Mouse (Mus musculus): Measurements from ENCODE around the gene Calb2. TPM values are rescaled to one million over a fixed set of nuclear protein-coding genes. Genes with fewer than 3 reads are reported as not detected.

Calb2 gene
- 0.08 TPM in 1 of 2 replicates, not detected in the other for polyA plus RNA-seq (2016; fragmentation: Nextera tagmentation; extraction: Ambion mirVana)

GRCm38 (mm10) chr8:110168046-110168445, at the start of gene Calb2:
Gene Calb2, minus strand, starts transcription at chr8:110168210.
- no peaks in the 10 kb centered on the region for H3K36me3 ChIP-seq
- no peaks in the 10 kb centered on the region; the same call in 1 of the 2 replicates for H3K4me1 ChIP-seq
- H3K9me3 ChIP-seq (replicated peaks): no peaks in the 10 kb centered on the region
- H3K4me2 ChIP-seq: no peak within 1 kb of the TSS
- H3K27ac ChIP-seq: no peak within 1 kb of the TSS
- 1% methylated on average over 33 of the region's 33 CpGs for WGBS (ENCODE audit: insufficient replicate concordance)
- ATAC-seq: 0 out of 2 replicates have a peak, but pooled peaks have one; percentile 40
- H3K27me3 ChIP-seq (replicated peaks): peaks cover 43% of the 10 kb centered on the region
- H3K4me3 ChIP-seq: no peak within 1 kb of the TSS
- H3K9ac ChIP-seq: no peak within 1 kb of the TSS

- peak overlapping the region; percentile 30; the same call in 1 of the 2 replicates for H3K27ac ChIP-seq
- H3K4me1 ChIP-seq: peaks cover 15% of the 10 kb centered on the region
- peak overlapping the region; percentile 85 for H3K4me2 ChIP-seq
- H3K4me3 ChIP-seq: peak overlapping the region; percentile 72
- no peaks in the 10 kb centered on the region for H3K9me3 ChIP-seq (replicated peaks)
- peak; percentile 100 for ATAC-seq
- peaks cover 3% of the 10 kb centered on the region; the same call in 1 of the 2 replicates for H3K27me3 ChIP-seq (replicated peaks)
- peaks cover 31% of the 10 kb centered on the region for H3K36me3 ChIP-seq
- peak overlapping the region; percentile 65 for H3K9ac ChIP-seq
- under 1% methylated on average over 42 of the region's 43 CpGs for WGBS (ENCODE audit: insufficient replicate concordance)
Measured at GRCm38 (mm10) chr8:110217681-110218131, 49.7 kb upstream of the Calb2 start.

DNA sequence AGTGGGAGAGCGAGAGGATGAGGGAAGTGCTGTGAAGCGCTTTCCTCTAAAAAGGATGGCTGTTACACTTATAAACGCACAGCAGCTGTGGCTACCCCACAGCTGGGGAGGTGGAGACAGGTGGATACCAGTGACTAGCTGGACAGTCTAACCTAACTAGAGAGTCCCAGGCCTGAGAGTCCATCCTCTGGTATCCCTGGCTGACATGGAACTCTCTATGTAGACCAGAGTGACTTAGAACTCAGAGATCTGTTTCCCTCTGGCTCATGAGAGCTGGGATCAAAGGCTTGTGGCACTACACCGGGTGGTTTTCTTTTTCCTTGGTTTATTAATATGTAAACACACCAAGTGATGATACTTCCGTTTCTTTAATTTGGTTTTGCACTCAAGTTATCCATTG, 49.2 kb upstream of the Calb2 start:
- H3K4me1 ChIP-seq: peaks cover 15% of the 10 kb centered on the region
- peaks cover 3% of the 10 kb centered on the region; the same call in 1 of the 2 replicates for H3K27me3 ChIP-seq (replicated peaks)
- peak overlapping the region; percentile 85 for H3K4me2 ChIP-seq
- H3K36me3 ChIP-seq: peaks cover 26% of the 10 kb centered on the region
- H3K4me3 ChIP-seq: peak overlapping the region; percentile 72
- H3K9ac ChIP-seq: no peak overlapping the region
- no peak overlapping the region for H3K27ac ChIP-seq
- H3K9me3 ChIP-seq (replicated peaks): no peaks in the 10 kb centered on the region
- no peak for ATAC-seq
- 48% methylated on average over 5 of the region's 5 CpGs for WGBS (ENCODE audit: insufficient replicate concordance)

DNA sequence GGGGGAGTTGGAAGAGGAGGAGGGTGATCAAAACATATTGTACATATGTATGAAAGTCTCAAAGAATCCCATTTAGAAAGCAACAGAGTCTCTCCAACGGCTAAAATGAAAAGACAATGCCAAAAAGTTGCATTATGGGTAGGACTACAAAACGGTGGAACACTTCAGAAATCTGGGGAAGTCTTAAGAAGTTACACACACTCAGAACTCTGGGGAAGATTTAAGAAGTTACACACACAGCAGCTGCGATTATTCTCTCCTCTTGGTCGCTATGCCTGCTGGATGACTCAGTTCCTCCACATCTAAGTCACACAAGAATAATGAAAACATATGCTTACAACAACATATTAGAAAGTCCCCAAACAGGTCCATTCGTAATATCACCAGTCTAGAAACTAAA, 48.2 kb upstream of the Calb2 start:
- peaks cover 15% of the 10 kb centered on the region for H3K4me1 ChIP-seq
- no peak for ATAC-seq
- 60% methylated on average over 5 of the region's 5 CpGs for WGBS (ENCODE audit: insufficient replicate concordance)
- peaks cover 3% of the 10 kb centered on the region; the same call in 1 of the 2 replicates for H3K27me3 ChIP-seq (replicated peaks)
- H3K4me3 ChIP-seq: no peak overlapping the region
- no peak overlapping the region for H3K9ac ChIP-seq
- H3K4me2 ChIP-seq: no peak overlapping the region
- peaks cover 16% of the 10 kb centered on the region for H3K36me3 ChIP-seq
- H3K9me3 ChIP-seq (replicated peaks): no peaks in the 10 kb centered on the region
- no peak overlapping the region for H3K27ac ChIP-seq

- peaks cover 7% of the 10 kb centered on the region for H3K36me3 ChIP-seq
- no peak for ATAC-seq
- WGBS (ENCODE audit: insufficient replicate concordance): 62% methylated on average over 7 of the region's 7 CpGs
- peaks cover 3% of the 10 kb centered on the region; the same call in 1 of the 2 replicates for H3K27me3 ChIP-seq (replicated peaks)
- peaks cover 15% of the 10 kb centered on the region for H3K4me1 ChIP-seq
- H3K9ac ChIP-seq: no peak within 1 kb of the TSS
- H3K9me3 ChIP-seq (replicated peaks): no peaks in the 10 kb centered on the region
- H3K27ac ChIP-seq: no peak within 1 kb of the TSS
- no peak within 1 kb of the TSS for H3K4me2 ChIP-seq
- H3K4me3 ChIP-seq: no peak within 1 kb of the TSS
Measured at GRCm38 (mm10) chr8:110215365-110215764, 47.4 kb upstream of the Calb2 start, which contains the start of gene Cmtr2. Gene Cmtr2, plus strand, starts transcription at chr8:110215665.

DNA sequence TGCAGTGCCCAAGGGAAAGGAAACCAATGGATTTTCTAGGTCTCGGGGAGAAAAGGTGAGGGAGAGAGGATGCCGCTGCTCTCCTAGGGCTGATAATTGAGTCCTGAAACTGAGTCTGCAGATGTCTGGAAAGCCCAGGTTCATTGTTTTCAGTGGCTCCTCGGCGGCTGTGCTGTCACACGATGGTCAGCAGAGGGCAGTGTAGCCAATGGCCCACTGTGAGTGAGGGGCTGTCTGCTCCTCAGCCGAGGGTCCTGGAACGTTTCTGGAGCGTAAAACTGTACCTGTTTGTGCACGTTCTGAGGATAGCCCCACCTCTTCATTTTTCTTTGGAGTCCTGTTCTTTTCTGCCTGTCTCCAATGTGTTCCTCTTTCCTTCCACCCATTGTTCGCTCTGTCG, 33.8 kb upstream of the Calb2 start:
- Histone ChIP-seq H3K9me3 (replicated peaks) (no peaks in the 10 kb centered on the region), H3K4me3 (no peak overlapping the region), H3K9ac (no peak overlapping the region), H3K36me3 (no peaks in the 10 kb centered on the region), H3K4me2 (no peak overlapping the region), H3K4me1 (no peaks in the 10 kb centered on the region), H3K27me3 (replicated peaks) (no peaks in the 10 kb centered on the region), H3K27ac (no peak overlapping the region)
- no peak for ATAC-seq
- 28% methylated on average over 11 of the region's 11 CpGs for WGBS (ENCODE audit: insufficient replicate concordance)

DNA sequence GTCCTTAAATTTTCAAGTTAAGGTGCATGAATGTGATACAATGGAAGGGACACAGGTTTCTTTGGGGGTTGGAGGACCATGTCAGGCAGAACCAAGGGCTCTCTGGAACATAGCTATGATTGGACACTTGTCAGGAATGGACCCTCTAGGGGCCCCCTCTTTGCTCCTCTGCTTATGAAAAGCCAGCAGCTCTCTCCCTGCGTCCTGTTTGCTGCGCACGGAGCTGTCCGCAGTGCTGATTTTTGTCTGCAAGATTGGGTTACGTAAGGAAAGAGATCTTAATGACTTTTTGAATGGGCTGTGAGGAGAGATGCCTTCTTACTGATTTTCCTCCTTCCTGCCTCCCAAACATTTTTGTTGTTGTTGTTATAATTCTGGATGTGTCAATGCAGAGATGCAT, 28.7 kb upstream of the Calb2 start:
- no peak overlapping the region for H3K4me2 ChIP-seq
- WGBS (ENCODE audit: insufficient replicate concordance): 6% methylated on average over 5 of the region's 5 CpGs

DNA sequence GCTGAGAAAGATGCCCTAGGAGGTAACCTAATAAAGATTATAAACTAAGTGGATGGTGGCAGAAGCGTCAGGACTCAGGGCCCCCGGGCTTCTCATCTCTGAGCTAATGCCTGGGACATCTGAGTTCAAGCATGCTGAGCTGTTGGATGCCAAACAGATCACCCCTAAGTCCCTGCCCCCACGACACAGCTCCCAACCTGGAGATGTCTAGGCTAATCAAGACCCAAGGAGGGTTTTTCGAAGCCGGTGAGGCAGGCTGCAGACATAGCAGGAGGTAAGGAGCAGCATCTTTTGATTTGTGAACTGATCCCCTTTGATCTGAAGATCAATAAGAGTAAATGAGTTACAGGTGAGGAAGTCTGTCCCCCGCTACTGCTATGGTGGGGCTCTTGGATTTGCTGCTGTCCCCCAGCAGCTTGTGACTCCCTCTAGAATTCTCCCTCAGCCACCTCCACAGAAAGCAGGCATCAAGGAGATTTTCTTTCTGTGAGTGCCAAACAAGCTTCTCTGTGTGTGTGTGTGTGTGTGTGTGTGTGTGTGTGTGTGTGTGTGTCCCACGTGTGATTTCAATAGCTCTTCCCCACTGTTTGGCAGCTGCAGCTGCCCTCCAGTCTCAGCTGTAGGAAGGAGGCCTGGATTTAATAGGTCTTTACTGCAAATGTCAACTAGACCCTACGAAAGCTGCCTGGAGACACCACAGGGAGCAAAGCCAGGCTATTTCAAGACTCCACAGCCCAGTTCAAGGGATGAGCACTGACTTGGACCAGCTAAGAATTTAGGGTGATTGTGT, 21.1 kb upstream of the Calb2 start:
- WGBS (ENCODE audit: insufficient replicate concordance): 19% methylated on average over 8 of the region's 8 CpGs
- ATAC-seq: no peak
- Histone ChIP-seq H3K4me2 (no peak overlapping the region), H3K9ac (no peak overlapping the region), H3K27ac (no peak overlapping the region), H3K4me3 (no peak overlapping the region), H3K36me3 (no peaks in the 10 kb centered on the region), H3K4me1 (no peaks in the 10 kb centered on the region), H3K9me3 (replicated peaks) (no peaks in the 10 kb centered on the region), H3K27me3 (replicated peaks) (no peaks in the 10 kb centered on the region)

More for the DNA sequence above, 28.7 kb upstream of the Calb2 start:
- Histone ChIP-seq H3K27me3 (replicated peaks) (no peaks in the 10 kb centered on the region), H3K9me3 (replicated peaks) (no peaks in the 10 kb centered on the region), H3K4me1 (no peaks in the 10 kb centered on the region), H3K27ac (no peak overlapping the region), H3K4me3 (no peak overlapping the region), H3K9ac (no peak overlapping the region), H3K36me3 (no peaks in the 10 kb centered on the region)
- ATAC-seq: no peak

- Histone ChIP-seq H3K4me3 (no peak overlapping the region), H3K9ac (no peak overlapping the region), H3K36me3 (no peaks in the 10 kb centered on the region), H3K27ac (no peak overlapping the region), H3K4me2 (no peak overlapping the region), H3K4me1 (no peaks in the 10 kb centered on the region), H3K27me3 (replicated peaks) (no peaks in the 10 kb centered on the region), H3K9me3 (replicated peaks) (no peaks in the 10 kb centered on the region)
- ATAC-seq: no peak
- 60% methylated on average over 4 of the region's 4 CpGs for WGBS (ENCODE audit: insufficient replicate concordance)
Measured at GRCm38 (mm10) chr8:110185538-110185937, 17.5 kb upstream of the Calb2 start.

- 28% methylated on average over 11 of the region's 11 CpGs for WGBS (ENCODE audit: insufficient replicate concordance)
- no peak for ATAC-seq
- no peaks in the 10 kb centered on the region for H3K4me1 ChIP-seq
- H3K9me3 ChIP-seq (replicated peaks): no peaks in the 10 kb centered on the region
- H3K9ac ChIP-seq: no peak overlapping the region
- no peaks in the 10 kb centered on the region for H3K27me3 ChIP-seq (replicated peaks)
- no peak overlapping the region for H3K27ac ChIP-seq
- H3K4me2 ChIP-seq: no peak overlapping the region
- H3K4me3 ChIP-seq: no peak overlapping the region
- no peaks in the 10 kb centered on the region for H3K36me3 ChIP-seq
Measured at GRCm38 (mm10) chr8:110183748-110184147, 15.7 kb upstream of the Calb2 start.

- H3K27me3 ChIP-seq (replicated peaks): peaks cover 4% of the 10 kb centered on the region
- ATAC-seq: no peak
- no peak overlapping the region for H3K4me3 ChIP-seq
- H3K4me2 ChIP-seq: no peak overlapping the region
- no peaks in the 10 kb centered on the region for H3K9me3 ChIP-seq (replicated peaks)
- WGBS (ENCODE audit: insufficient replicate concordance): 80% methylated on average over 11 of the region's 11 CpGs
- H3K4me1 ChIP-seq: no peaks in the 10 kb centered on the region
- H3K9ac ChIP-seq: no peak overlapping the region
- no peak overlapping the region for H3K27ac ChIP-seq
- H3K36me3 ChIP-seq: no peaks in the 10 kb centered on the region
Measured at GRCm38 (mm10) chr8:110182735-110183367, 14.8 kb upstream of the Calb2 start.

All from liver, embryonic 12.5 days (tissue).